Mouse (Mus musculus) E14TG2a.4 (cell line): ENCODE data around the gene Dpf3.

Experiments
- H3K27me3 ChIP-seq: 2 replicates; pipeline ENCODE4 v1.6.1; 2014; ENCODE audit warnings: low read length, control low read depth; ENCODE audit not compliant: insufficient read depth
- H3K36me3 ChIP-seq: 2 replicates; pipeline ENCODE4 v1.6.1; 2014; ENCODE audit warnings: low read length, control low read depth; ENCODE audit not compliant: insufficient read depth
- H3K4me1 ChIP-seq: replicated peaks from 2 replicates; pipeline ENCODE4 v1.6.1; 2014; ENCODE audit warnings: low read depth, low read length, control low read depth
- H3K4me3 ChIP-seq: replicated peaks from 2 replicates; pipeline ENCODE4 v1.5.1; 2014; ENCODE audit warnings: mild to moderate bottlenecking, low read length
- H3K9me3 ChIP-seq: 2 replicates; pipeline ENCODE4 v1.6.1; 2014; ENCODE audit warnings: low read length, control low read depth
- CTCF ChIP-seq: conservative IDR thresholded peaks from 2 replicates; pipeline ENCODE4 v1.5.1; 2014; ENCODE audit warnings: low read length
- NANOG ChIP-seq: IDR thresholded peaks from 2 replicates; pipeline ENCODE4 v1.6.1; 2014; ENCODE audit warnings: borderline replicate concordance, low read length, mixed read lengths
- POU5F1 ChIP-seq: IDR thresholded peaks from 2 replicates; pipeline ENCODE4 v1.6.1; 2014; ENCODE audit warnings: low read length, borderline replicate concordance

Gene Dpf3

DNA sequence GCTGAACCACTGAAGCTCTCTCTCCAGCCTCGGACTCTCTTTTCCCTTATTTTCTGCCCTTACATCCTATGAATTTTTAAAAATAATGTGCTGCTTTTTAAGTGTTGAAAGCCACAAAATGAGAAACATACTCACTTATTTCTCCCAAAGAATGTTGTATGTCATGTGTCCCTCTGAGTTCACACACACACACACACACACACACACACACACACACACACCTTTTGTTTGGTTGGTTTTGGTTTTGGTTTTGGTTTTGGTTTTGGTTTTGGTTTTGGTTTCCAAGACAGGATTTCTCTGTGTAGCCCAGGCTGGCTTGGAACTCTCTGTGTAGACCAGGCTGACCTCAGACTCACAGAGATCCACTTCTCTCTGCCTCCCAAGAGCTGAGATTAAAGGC lies 37.0 kb downstream of the Dpf3 start:
- TF ChIP-seq POU5F1 (no peak), NANOG (no peak), CTCF (no peak)
- Histone ChIP-seq H3K4me1 (peaks cover 12% of the 10 kb centered on the region; the same call in 1 of the 2 replicates), H3K9me3 (no peaks in the 10 kb centered on the region), H3K27me3 (peaks cover 29% of the 10 kb centered on the region), H3K36me3 (no peaks in the 10 kb centered on the region), H3K4me3 (no peak overlapping the region)

DNA sequence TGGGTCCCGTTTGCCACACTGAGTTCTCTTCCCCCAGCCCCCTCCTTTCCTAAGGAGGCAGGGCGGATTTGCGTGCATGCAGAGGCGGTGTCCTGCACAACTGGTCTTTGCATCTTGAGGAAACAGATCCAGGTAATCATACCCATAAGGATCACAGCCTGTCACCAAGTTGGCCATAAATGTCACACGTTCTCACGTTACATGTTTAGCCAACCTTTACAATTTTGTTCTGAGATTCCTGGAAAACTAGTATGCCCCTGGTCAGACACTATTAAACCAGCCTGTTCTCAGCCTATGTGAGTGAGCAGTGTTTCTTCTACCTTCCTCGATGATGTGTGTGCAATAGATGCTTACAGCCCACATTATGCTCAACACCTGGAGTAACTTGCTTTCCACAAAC lies 38.3 kb downstream of the Dpf3 start:
- no peak for TF ChIP-seq CTCF
- no peak for TF ChIP-seq NANOG
- TF ChIP-seq POU5F1: no peak

DNA sequence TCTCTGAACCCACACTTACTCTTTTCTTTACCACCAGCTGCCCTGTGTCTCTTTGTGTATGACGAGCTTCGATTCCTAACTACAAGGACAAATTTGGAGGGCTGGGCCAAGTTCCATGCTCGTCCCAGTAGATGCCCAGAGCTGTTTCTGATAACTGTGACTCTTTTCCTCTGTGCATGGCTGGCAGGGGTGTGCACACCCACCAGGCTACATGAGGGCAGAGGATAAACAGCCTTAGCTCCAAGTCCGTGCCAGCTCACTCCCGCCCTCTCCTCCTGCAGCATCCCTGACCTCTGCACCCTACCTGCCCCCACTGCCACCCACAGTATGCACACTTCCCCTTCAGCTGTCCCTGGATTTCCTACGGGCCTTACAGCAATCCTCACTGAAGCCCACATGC lies 41.9 kb downstream of the Dpf3 start:
- H3K9me3 ChIP-seq: no peaks in the 10 kb centered on the region
- H3K27me3 ChIP-seq: peaks cover 13% of the 10 kb centered on the region
- no peak overlapping the region for H3K4me3 ChIP-seq
- peaks cover 13% of the 10 kb centered on the region; the same call in 1 of the 2 replicates for H3K4me1 ChIP-seq
- H3K36me3 ChIP-seq: no peaks in the 10 kb centered on the region
- no peak for TF ChIP-seq CTCF
- TF ChIP-seq POU5F1: no peak
- no peak for TF ChIP-seq NANOG

More for the DNA sequence above, 38.3 kb downstream of the Dpf3 start:
- no peaks in the 10 kb centered on the region for H3K36me3 ChIP-seq
- H3K4me3 ChIP-seq: no peak overlapping the region
- peaks cover 24% of the 10 kb centered on the region for H3K27me3 ChIP-seq
- peaks cover 13% of the 10 kb centered on the region; the same call in 1 of the 2 replicates for H3K4me1 ChIP-seq
- H3K9me3 ChIP-seq: no peaks in the 10 kb centered on the region

DNA sequence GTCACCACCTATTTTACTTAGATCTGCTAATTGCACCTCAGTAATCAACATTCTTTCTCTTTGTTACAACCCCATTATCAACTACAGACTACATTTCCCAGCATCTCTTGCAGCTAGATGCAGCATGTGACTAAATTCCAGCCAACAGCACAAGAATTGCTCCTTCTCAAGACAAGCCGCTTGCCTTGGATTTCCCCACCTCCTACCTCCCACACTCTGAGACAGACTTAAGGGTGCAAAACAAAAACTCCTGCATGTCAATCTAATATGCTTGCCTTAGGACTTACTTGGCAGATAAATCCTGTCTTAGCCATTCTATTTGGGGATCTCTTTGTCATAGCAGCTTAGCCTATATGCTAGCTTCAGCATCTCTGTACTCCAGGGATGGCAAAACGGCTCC lies 43.1 kb downstream of the Dpf3 start:
- H3K4me3 ChIP-seq: no peak overlapping the region
- H3K27me3 ChIP-seq: peaks cover 10% of the 10 kb centered on the region
- peaks cover 13% of the 10 kb centered on the region; the same call in 1 of the 2 replicates for H3K4me1 ChIP-seq
- H3K36me3 ChIP-seq: no peaks in the 10 kb centered on the region
- no peaks in the 10 kb centered on the region for H3K9me3 ChIP-seq
- no peak for TF ChIP-seq POU5F1

DNA sequence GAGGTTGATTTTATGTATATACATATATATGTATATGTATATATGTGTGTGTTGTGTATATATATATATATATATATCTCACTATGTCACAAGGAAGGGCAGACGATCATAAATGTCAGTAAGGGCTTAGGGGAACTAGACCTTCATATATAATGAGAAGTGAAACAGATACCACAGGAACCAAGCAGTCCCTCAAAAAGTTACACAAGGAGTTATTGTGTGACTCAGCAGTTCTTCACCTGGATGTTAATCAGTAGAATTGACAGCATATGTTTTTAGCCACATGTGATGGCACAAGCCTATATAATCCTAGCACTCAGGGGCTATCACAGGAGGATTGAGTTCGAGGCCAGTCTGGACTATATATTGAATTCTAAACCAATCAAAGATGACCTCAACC lies 49.5 kb downstream of the Dpf3 start:
- Histone ChIP-seq H3K4me3 (no peak overlapping the region), H3K9me3 (no peaks in the 10 kb centered on the region), H3K27me3 (no peaks in the 10 kb centered on the region), H3K4me1 (no peaks in the 10 kb centered on the region), H3K36me3 (no peaks in the 10 kb centered on the region)
- TF ChIP-seq POU5F1: no peak
- TF ChIP-seq CTCF: no peak
- TF ChIP-seq NANOG: no peak

DNA sequence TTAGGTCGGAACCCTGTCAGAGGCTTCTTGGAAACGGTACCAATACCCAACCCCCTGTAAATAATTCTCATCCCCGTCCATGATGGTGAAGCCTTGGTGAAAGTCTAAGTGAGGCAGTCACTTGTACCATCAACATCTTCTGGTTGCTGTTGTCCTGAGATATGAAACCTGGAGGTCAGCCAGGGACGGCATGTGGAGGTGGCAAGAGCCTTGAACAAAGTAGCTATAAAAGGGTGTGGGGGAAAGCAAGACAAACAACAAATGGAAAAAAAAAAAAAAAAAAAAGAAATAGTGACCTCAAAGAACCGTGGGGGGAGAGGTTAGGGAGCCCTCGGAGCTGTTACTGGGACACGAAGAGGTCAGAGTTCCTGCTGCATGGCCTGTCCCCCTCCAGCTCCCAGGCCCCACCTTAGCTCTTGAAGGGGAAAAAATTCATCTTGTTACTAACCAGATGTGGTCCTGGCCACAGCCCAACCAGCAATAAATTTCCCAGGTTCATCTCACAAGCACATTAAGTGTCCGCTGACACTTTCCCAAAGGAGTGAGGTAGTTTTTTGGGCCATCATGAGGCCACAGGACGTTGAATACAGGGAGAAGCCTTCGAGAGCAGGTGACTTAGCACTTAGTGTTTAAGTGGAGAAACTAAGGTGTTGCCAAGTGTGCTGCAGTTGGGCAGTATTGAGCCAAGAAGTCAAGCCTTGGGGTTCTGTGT lies 53.4 kb downstream of the Dpf3 start:
- H3K4me3 ChIP-seq: no peak overlapping the region
- peaks cover 3% of the 10 kb centered on the region; the same call in 1 of the 2 replicates for H3K4me1 ChIP-seq
- no peaks in the 10 kb centered on the region for H3K9me3 ChIP-seq
- no peaks in the 10 kb centered on the region for H3K36me3 ChIP-seq
- TF ChIP-seq CTCF (no peak), NANOG (no peak), POU5F1 (no peak)
- H3K27me3 ChIP-seq: no peaks in the 10 kb centered on the region

DNA sequence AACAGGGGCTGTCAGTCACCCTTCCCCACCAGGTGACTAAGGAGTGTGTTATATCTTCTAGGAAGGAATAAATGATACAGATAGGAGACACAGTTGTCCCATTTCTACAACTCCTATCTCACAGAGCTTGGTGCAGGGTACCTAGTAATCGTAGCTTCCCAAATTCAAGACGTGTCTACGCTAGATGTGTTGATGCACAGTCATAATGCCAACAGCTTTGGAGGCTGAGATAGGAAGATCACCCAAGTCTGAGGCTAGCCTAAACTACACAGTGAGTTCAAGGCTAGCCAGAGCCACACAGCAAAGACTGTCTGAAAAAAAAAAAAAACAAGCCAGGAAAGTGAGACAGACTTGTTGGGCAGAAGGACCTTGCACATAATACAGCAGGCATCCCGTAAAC lies 54.1 kb downstream of the Dpf3 start:
- Histone ChIP-seq H3K36me3 (no peaks in the 10 kb centered on the region), H3K4me3 (no peak overlapping the region), H3K4me1 (peaks cover 3% of the 10 kb centered on the region; the same call in 1 of the 2 replicates), H3K9me3 (no peaks in the 10 kb centered on the region), H3K27me3 (no peaks in the 10 kb centered on the region)
- TF ChIP-seq CTCF (no peak), POU5F1 (no peak), NANOG (no peak)

DNA sequence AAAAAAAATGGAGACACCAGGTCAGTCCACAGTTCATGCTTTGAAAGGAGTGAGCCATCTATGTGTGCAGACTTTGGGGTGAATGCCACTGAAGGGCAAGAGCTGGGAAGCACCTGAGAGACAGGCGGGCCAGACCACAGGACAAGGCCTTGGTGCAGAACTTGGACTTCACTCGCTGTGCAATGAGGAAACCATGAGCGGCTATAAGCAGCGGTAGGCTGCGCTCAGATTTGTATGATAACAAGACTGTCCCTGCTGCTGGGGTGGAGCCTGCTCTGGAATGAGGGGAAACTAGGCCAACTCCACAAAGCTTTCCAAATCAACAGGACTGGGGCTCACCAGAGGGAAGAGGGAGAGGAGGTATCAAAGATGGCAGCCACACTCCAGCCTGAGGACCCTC lies 57.3 kb downstream of the Dpf3 start:
- H3K4me3 ChIP-seq: no peak overlapping the region
- peaks cover 9% of the 10 kb centered on the region; the same call in 1 of the 2 replicates for H3K27me3 ChIP-seq
- no peaks in the 10 kb centered on the region for H3K36me3 ChIP-seq
- TF ChIP-seq CTCF: no peak
- no peak for TF ChIP-seq POU5F1
- TF ChIP-seq NANOG: no peak
- no peaks in the 10 kb centered on the region for H3K9me3 ChIP-seq
- peaks cover 3% of the 10 kb centered on the region; the same call in 1 of the 2 replicates for H3K4me1 ChIP-seq

DNA sequence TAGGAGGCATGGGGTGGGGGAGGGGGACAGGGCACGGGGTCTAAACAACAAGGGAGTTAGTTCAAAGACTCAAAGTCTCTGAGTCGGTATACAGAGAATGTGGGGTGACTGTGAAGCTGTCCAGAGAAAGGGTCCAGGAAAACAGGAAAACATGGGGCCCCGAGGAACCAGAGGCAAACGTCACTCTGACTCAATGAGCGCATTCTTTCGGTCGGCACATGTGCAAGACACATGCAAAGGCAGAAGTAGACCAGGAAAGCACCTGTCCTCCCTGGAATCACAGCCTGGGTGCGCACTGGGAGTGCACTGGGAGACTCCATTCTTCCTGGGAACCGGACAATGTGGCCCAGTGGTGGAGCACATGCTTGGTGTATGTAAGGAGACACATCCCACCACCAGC lies 59.5 kb downstream of the Dpf3 start:
- Histone ChIP-seq H3K4me1 (peaks cover 3% of the 10 kb centered on the region; the same call in 1 of the 2 replicates), H3K36me3 (no peaks in the 10 kb centered on the region), H3K9me3 (no peaks in the 10 kb centered on the region), H3K4me3 (no peak overlapping the region), H3K27me3 (peaks cover 11% of the 10 kb centered on the region; the same call in 1 of the 2 replicates)
- TF ChIP-seq NANOG (no peak), POU5F1 (no peak), CTCF (no peak)
